Mouse (Mus musculus) heart, postnatal 0 days (tissue): Measurements from ENCODE around the gene Kctd7.

Source experiments
- CTCF ChIP-seq: IDR thresholded peaks from 2 replicates; pipeline ENCODE4 v1.5.1; 2016; ENCODE audit warnings: antibody characterized with exemption, control low read depth, low read depth
- EP300 ChIP-seq: IDR thresholded peaks from 2 replicates; pipeline ENCODE4 v1.6.1; 2016; ENCODE audit warnings: antibody characterized with exemption, low read depth

DNA sequence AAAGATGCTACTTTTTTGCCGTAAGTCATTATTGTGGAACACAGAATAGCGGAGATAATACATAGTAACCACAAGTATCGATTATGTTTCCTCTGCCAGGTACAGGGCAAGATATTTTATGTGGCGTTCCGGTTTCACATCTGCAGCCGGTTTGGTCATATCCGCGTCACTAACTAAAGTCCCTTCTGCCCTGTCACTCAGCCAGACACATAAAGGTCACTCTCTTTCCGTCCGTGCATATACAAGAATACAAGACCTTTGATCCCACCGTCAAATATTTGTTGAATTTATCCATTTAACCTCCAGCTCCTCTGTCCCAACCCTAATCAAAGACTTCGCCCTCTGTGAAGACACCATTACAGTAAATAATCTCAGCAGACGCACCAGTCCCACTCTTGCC lies 8.1 kb upstream of the Kctd7 start:
- TF ChIP-seq CTCF (no peak), EP300 (no peak)
